Mouse (Mus musculus): ENCODE results near the gene Pcsk2.

Pcsk2 gene

DNA sequence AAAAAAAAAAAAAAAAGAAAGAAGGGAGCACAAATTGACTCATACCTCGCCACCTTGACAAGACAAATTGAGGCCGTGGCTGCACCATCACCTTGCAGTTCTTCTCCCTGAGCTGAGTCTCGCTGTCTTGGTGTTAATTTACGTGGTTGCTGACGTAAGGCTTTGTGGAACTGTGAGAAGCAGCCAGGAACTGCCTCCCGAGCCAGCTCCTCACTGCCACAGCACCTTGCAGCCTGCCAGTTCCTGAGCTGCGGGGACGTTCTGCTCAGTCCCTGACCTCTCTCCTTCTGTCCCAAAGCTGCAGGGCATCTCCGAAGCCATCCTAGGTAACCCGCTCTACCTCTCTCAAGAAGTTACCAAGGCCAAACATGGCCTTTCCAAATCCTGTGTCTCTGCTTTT, 186.5 kb downstream of the Pcsk2 start:
- no peak for DNase-seq (ENCODE audit: low read depth, low spot score)

GRCm38 (mm10) chr2:143735442-143735841, 189.5 kb downstream of the Pcsk2 start:
- no peak for DNase-seq (ENCODE audit: low read depth, low spot score)

- no peak for DNase-seq (ENCODE audit: low read depth, low spot score)
Observed at GRCm38 (mm10) chr2:143739475-143740226, 193.7 kb downstream of the Pcsk2 start.

DNA sequence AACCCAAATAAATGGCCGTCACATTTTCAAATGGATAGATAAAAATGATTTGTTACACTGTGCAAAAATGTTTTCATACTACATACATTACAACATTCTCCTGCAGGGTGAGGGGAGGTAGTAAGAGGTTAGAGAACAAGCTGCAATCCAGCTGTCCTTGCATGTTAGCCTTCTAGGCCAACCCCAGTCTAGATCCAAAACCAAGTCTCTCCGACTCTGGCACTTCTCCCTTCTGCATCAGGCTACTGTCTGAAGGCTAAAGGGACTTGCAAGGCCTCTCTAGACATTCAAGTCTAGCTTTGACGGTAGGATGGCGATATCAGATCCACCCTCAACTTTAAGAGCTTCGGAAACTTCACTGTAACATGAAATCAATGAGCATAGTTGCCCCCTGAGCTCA, 196.5 kb downstream of the Pcsk2 start:
- DNase-seq (ENCODE audit: low read depth, low spot score): no peak

DNA sequence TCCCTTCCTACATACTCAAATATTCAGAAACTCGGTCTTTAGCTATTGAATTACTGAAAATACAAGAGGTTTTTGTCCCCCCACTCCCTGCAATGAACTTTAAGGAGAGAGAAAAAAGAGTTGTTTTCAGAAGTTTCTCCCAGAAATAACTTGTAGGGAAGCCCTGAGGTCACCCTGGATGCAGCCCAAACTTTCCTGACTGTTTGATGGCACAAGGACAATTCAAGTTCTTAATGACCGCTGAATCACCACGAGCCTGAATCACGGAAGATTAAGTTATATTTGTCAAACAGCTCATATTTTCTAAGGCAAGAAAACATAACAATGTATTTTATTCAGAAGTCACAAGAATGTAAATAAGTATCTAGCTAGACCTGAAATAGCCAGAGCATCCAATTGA, 197.1 kb downstream of the Pcsk2 start:
- DNase-seq (ENCODE audit: low read depth, low spot score): no peak

- DNase-seq (ENCODE audit: low read depth, low spot score): no peak
Observed at GRCm38 (mm10) chr2:143752051-143752788, 206.3 kb downstream of the Pcsk2 start.

GRCm38 (mm10) chr2:143776448-143776847, 230.5 kb downstream of the Pcsk2 start:
- peak; percentile 19 for DNase-seq (ENCODE audit: low read depth, low spot score)

DNA sequence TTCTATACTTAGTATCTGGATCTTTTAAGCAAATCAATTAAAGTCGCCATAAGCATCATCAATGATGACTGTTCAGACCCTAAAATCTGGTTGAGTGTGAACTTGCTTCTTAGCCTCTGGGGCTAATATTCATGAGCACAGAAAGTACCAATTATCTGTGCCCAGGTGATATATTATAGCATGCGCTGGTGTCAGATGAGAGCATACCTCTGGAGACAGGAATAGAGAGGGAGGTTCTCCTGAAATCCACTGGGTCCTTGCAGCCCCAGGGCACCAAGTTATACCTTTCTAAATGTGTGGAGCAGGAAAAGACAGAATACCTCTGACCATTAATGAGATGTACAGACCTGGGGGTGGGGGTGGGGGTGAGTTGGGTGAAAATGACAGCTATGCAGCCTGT, 234.4 kb downstream of the Pcsk2 start:
- DNase-seq (ENCODE audit: low read depth, low spot score): no peak

DNA sequence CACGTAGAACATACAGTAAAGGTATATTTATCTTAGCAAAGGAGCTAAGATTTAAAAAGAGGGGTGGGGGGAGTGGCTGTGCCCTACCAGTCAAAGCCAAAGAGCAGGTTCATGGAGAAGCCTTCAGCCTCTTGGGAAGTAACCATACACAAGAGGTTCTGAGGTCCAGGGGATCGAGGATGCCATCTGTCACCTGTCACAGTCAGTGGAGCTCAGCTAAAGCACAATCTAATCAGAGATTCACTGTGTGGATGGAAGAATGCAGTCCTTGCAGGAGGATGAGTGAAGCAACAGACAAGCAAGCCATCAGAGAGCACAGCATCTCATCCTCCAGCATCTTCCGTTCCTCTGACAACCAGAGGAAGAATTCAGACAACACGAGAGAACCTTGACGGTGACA, 244.0 kb downstream of the Pcsk2 start:
- DNase-seq (ENCODE audit: low read depth, low spot score): no peak

DNA sequence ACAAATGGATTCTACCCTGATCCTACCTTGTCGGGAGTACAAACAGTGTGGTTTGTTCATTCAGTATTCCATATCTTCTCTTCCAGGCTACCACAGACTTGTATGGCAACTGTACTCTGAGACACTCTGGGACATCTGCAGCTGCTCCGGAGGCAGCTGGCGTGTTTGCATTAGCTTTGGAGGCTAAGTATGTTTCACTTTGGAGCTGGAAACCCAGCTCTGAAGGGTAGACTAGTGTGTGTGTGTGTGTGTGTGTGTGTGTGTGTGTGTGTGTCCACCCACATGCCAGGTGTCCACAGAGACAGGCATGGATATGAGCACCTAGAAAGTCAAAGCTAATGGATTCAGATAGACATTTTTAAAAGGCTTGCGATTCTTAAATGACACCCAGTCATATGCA, 249.9 kb downstream of the Pcsk2 start:
- no peak for DNase-seq (ENCODE audit: low read depth, low spot score)

DNA sequence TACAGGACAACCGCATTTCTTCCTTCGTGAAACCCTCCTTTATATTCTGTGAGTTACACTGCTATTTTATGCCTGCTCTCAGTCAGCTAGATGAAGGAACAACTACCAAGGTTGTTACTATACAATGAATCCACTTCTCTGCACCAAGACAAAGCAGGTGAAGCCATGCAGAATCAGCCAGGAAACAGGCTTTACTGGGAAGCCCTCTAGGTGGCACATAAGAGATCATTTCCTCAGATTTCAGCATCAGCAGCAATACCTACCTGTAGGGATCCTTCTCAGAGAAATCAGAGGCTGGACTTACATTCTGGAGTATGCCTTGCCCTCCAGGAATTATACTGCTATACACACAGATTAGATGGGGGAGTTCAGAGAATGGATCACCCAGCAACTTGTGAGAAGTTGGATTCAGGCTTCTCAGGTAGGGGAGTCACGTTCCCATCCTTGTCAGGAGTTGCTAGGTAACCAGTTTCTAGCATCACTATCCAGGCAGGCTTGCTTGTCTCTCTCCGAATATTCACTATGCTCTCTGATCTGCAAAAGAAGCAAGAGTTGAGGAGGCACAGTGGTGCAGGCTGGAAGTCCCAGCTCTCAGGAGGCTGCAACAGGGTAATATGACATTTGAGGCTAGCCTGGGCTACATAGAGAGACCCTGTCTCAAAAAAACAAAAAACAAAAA, 250.5 kb downstream of the Pcsk2 start:
- DNase-seq (ENCODE audit: low read depth, low spot score): no peak

GRCm38 (mm10) chr2:143801097-143801496, 255.1 kb downstream of the Pcsk2 start:
- no peak for DNase-seq (ENCODE audit: low read depth, low spot score)

- DNase-seq (ENCODE audit: low read depth, low spot score): no peak
Observed at GRCm38 (mm10) chr2:143806140-143806923, 260.4 kb downstream of the Pcsk2 start.

- no peak for DNase-seq (ENCODE audit: low read depth, low spot score)
Observed at GRCm38 (mm10) chr2:143806924-143807664, 261.1 kb downstream of the Pcsk2 start.

- DNase-seq (ENCODE audit: low read depth, low spot score): no peak
Observed at GRCm38 (mm10) chr2:143808789-143809188, 262.8 kb downstream of the Pcsk2 start.

GRCm38 (mm10) chr2:143812262-143812661, 266.3 kb downstream of the Pcsk2 start:
- DNase-seq (ENCODE audit: low read depth, low spot score): no peak

- DNase-seq (ENCODE audit: low read depth, low spot score): no peak
Observed at GRCm38 (mm10) chr2:143813461-143813860, 267.5 kb downstream of the Pcsk2 start.

- DNase-seq (ENCODE audit: low read depth, low spot score): no peak
Observed at GRCm38 (mm10) chr2:143831645-143832044, 285.7 kb downstream of the Pcsk2 start.

- DNase-seq (ENCODE audit: low read depth, low spot score): no peak
Observed at GRCm38 (mm10) chr2:143832721-143833120, 286.8 kb downstream of the Pcsk2 start.

GRCm38 (mm10) chr2:143834082-143834481, 288.1 kb downstream of the Pcsk2 start:
- DNase-seq (ENCODE audit: low read depth, low spot score): no peak

DNA sequence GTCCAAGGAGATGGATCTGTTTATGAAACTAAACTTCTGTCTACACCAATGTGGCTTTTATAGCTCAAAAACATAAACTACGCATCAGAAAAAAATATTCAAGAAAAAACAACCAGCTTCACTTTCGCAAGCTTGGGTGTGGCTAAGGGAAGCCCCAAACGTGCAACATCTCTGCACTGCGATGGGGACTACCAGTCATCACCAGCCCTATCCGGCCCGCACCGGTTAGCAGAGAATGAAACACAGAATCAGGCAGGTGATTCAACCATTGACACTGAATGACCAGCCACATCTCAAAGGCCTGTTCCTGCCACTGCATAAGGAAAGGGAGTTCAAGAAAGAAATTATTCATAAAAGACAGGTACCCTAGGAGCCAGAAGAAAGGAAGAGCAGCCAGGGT, 289.9 kb downstream of the Pcsk2 start:
- no peak for DNase-seq (ENCODE audit: low read depth, low spot score)
